Mouse (Mus musculus) stomach, embryonic 14.5 days (tissue): ENCODE results near the gene Rasgef1c. TPM values are rescaled to one million over a fixed set of nuclear protein-coding genes. Genes with fewer than 3 reads are reported as not detected.

ENCODE experiments used
- ATAC-seq: fragments of 200-750 bp; cut with Nextera tagmentation; 2 replicates; pipeline ENCODE4 v1.8.0; 2017; ENCODE audit warnings: low read depth, moderate TSS enrichment; ENCODE audit not compliant: insufficient number of reproducible peaks, insufficient read depth, low FRiP score
- H3K27ac ChIP-seq: fragments of 300-500 bp; sonication (generic); 2 replicates; pipeline ENCODE4 v1.5.1; 2014; ENCODE audit warnings: mild to moderate bottlenecking, low read length, moderate library complexity, mixed read lengths
- H3K27me3 ChIP-seq: fragments of 300-500 bp; sonication (generic); 2 replicates; pipeline ENCODE4 v1.6.1; 2014; ENCODE audit warnings: low read length, control low read depth, mixed read lengths; ENCODE audit not compliant: control insufficient read depth, insufficient read depth
- H3K36me3 ChIP-seq: fragments of 300-500 bp; sonication (generic); 2 replicates; pipeline ENCODE4 v1.6.1; 2014; ENCODE audit warnings: mild to moderate bottlenecking, control low read depth, low read length, moderate library complexity, mixed read lengths; ENCODE audit not compliant: control insufficient read depth, insufficient read depth
- H3K4me1 ChIP-seq: fragments of 300-500 bp; sonication (generic); 2 replicates; pipeline ENCODE4 v1.6.1; 2014; ENCODE audit warnings: low read length, control low read depth, mixed read lengths; ENCODE audit not compliant: control insufficient read depth, insufficient read depth
- H3K4me2 ChIP-seq: fragments of 300-500 bp; sonication (generic); replicated peaks from 2 replicates; pipeline ENCODE4 v1.6.1; 2014; ENCODE audit warnings: low read depth, low read length, control low read depth
- H3K4me3 ChIP-seq: fragments of 300-500 bp; sonication (generic); 2 replicates; pipeline ENCODE4 v1.5.1; 2014; ENCODE audit warnings: low read depth, low read length, control low read depth
- H3K9ac ChIP-seq: fragments of 300-500 bp; sonication (generic); replicated peaks from 2 replicates; pipeline ENCODE4 v1.6.1; 2014; ENCODE audit warnings: low read depth, mild to moderate bottlenecking, control low read depth, low read length, moderate library complexity, mixed read lengths
- H3K9me3 ChIP-seq: fragments of 300-500 bp; sonication (generic); 2 replicates; pipeline ENCODE4 v1.6.1; 2016; ENCODE audit warnings: low read depth, low read length, control low read depth; ENCODE audit not compliant: control insufficient read depth
- WGBS: fragments of 180-500 bp; shearing (Covaris S2); extraction: QIAGEN DNeasy Blood & Tissue Kit; methylation state at CpG from one replicate; pipeline ENCODE4 v1.1.7; 2014; 5-methylcytosine and 5-hydroxymethylcytosine counted together
- polyA plus RNA-seq: library from polyadenylated mRNA; unstranded; fragments of >200 nt; fragmentation: Nextera tagmentation; extraction: Ambion mirVana; gene quantifications from 2 replicates; pipeline ENCODE4 v1.2.1, GENCODE M21; 2014

The Rasgef1c gene
- polyA plus RNA-seq, 1 experiment from 2014 or later: 0.54 TPM

GRCm38 (mm10) chr11:49931037-49931625 is 29.5 kb downstream of the Rasgef1c start:
- Histone ChIP-seq H3K9ac (no peak overlapping the region), H3K27ac (no peak overlapping the region; the same call in 1 of the 2 replicates), H3K36me3 (no peaks in the 10 kb centered on the region), H3K4me3 (no peak overlapping the region), H3K4me2 (no peak overlapping the region), H3K9me3 (no peaks in the 10 kb centered on the region), H3K27me3 (no peaks in the 10 kb centered on the region), H3K4me1 (peaks cover 21% of the 10 kb centered on the region; the same call in 1 of the 2 replicates)
- no peak for ATAC-seq
- 47% methylated on average over 5 of the region's 5 CpGs for WGBS

DNA sequence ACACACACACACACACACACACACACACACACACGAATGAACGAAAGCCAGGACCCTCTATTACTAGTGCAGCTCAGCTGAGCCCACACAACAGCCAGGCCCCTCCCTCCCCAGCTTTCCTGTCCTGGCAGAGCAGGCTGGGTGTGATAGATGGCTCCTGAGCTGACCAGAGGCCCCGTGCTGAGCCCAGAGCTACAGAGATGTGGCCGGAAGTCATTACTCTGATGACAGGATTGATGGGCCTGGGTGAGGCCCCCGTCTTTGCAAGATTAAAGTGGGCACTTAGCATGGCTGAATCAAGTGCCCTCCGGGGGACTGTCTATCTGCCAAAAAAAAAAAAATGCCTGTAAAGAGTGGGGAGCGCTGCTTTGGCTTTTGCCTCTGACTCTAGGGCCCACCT is 30.2 kb downstream of the Rasgef1c start:
- H3K27me3 ChIP-seq: no peaks in the 10 kb centered on the region
- H3K27ac ChIP-seq: no peak overlapping the region
- ATAC-seq: peak; percentile 79; the same call in 1 of the 2 replicates
- no peak overlapping the region for H3K9ac ChIP-seq
- H3K4me3 ChIP-seq: no peak overlapping the region
- no peaks in the 10 kb centered on the region for H3K36me3 ChIP-seq
- 9% methylated on average over 7 of the region's 7 CpGs for WGBS
- H3K9me3 ChIP-seq: no peaks in the 10 kb centered on the region
- H3K4me2 ChIP-seq: no peak overlapping the region
- peaks cover 15% of the 10 kb centered on the region; the same call in 1 of the 2 replicates for H3K4me1 ChIP-seq

DNA sequence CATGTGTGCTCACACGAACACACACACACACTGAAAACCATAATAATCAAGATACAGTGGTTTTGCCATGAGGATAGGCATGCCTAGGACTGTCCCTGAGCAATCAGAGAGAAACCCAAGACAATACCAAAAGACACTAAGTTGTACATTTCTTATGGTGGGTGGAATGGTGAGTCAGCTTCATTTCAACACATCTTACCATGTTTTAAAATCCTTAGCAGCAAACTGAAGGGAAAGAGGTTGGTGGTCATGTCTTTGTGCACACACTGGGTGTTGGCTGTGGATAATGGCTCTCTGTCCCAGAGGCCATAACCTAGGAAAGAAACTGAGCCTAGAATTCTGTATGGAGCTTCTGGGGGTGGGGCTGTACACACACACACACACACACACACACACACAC is 32.2 kb downstream of the Rasgef1c start:
- H3K4me3 ChIP-seq: no peak overlapping the region
- ATAC-seq: no peak

GRCm38 (mm10) chr11:49934322-49934721 is 32.7 kb downstream of the Rasgef1c start:
- WGBS: 60% methylated on average over 10 of the region's 10 CpGs
- Histone ChIP-seq H3K9ac (no peak overlapping the region), H3K4me3 (no peak overlapping the region), H3K4me1 (peaks cover 4% of the 10 kb centered on the region; the same call in 1 of the 2 replicates), H3K27me3 (no peaks in the 10 kb centered on the region), H3K36me3 (no peaks in the 10 kb centered on the region), H3K4me2 (no peak overlapping the region), H3K27ac (no peak overlapping the region), H3K9me3 (no peaks in the 10 kb centered on the region)
- ATAC-seq: no peak

More for the DNA sequence above, 32.2 kb downstream of the Rasgef1c start:
- 65% methylated on average over 1 of the region's 1 CpGs for WGBS
- H3K9me3 ChIP-seq: no peaks in the 10 kb centered on the region
- no peak overlapping the region for H3K27ac ChIP-seq
- no peak overlapping the region for H3K4me2 ChIP-seq
- H3K27me3 ChIP-seq: no peaks in the 10 kb centered on the region
- no peak overlapping the region for H3K9ac ChIP-seq
- no peaks in the 10 kb centered on the region for H3K36me3 ChIP-seq
- H3K4me1 ChIP-seq: peaks cover 4% of the 10 kb centered on the region; the same call in 1 of the 2 replicates

- no peaks in the 10 kb centered on the region for H3K27me3 ChIP-seq
- H3K4me3 ChIP-seq: no peak overlapping the region
- 63% methylated on average over 9 of the region's 9 CpGs for WGBS
- no peak overlapping the region for H3K27ac ChIP-seq
- H3K9me3 ChIP-seq: no peaks in the 10 kb centered on the region
- ATAC-seq: no peak
- no peak overlapping the region for H3K4me2 ChIP-seq
- no peaks in the 10 kb centered on the region for H3K36me3 ChIP-seq
- H3K9ac ChIP-seq: no peak overlapping the region
- peaks cover 2% of the 10 kb centered on the region; the same call in 1 of the 2 replicates for H3K4me1 ChIP-seq
These were observed 34.8 kb downstream of the Rasgef1c start for GRCm38 (mm10) chr11:49936458-49936857.

- Histone ChIP-seq H3K4me1 (no peaks in the 10 kb centered on the region), H3K4me2 (no peak overlapping the region), H3K4me3 (no peak overlapping the region), H3K27ac (no peak overlapping the region), H3K9ac (no peak overlapping the region), H3K36me3 (no peaks in the 10 kb centered on the region), H3K9me3 (no peaks in the 10 kb centered on the region), H3K27me3 (no peaks in the 10 kb centered on the region)
- WGBS: 94% methylated on average over 6 of the region's 6 CpGs
- ATAC-seq: no peak
These were observed 36.1 kb downstream of the Rasgef1c start for GRCm38 (mm10) chr11:49937779-49938178.

GRCm38 (mm10) chr11:49938258-49939164 is 36.9 kb downstream of the Rasgef1c start:
- Histone ChIP-seq H3K27ac (no peak overlapping the region), H3K27me3 (no peaks in the 10 kb centered on the region), H3K9ac (no peak overlapping the region), H3K4me2 (no peak overlapping the region), H3K36me3 (no peaks in the 10 kb centered on the region), H3K4me1 (no peaks in the 10 kb centered on the region), H3K9me3 (no peaks in the 10 kb centered on the region), H3K4me3 (no peak overlapping the region)
- ATAC-seq: no peak
- 65% methylated on average over 4 of the region's 4 CpGs for WGBS

GRCm38 (mm10) chr11:49942841-49943240 is 41.2 kb downstream of the Rasgef1c start:
- no peaks in the 10 kb centered on the region for H3K36me3 ChIP-seq
- no peak overlapping the region for H3K9ac ChIP-seq
- no peak overlapping the region for H3K4me2 ChIP-seq
- no peak overlapping the region for H3K4me3 ChIP-seq
- WGBS: 70% methylated on average over 4 of the region's 4 CpGs
- H3K27me3 ChIP-seq: no peaks in the 10 kb centered on the region
- H3K4me1 ChIP-seq: no peaks in the 10 kb centered on the region
- H3K27ac ChIP-seq: no peak overlapping the region
- ATAC-seq: no peak
- H3K9me3 ChIP-seq: no peaks in the 10 kb centered on the region
